Mouse (Mus musculus): ENCODE measurements around the gene Rnf123.

DNA sequence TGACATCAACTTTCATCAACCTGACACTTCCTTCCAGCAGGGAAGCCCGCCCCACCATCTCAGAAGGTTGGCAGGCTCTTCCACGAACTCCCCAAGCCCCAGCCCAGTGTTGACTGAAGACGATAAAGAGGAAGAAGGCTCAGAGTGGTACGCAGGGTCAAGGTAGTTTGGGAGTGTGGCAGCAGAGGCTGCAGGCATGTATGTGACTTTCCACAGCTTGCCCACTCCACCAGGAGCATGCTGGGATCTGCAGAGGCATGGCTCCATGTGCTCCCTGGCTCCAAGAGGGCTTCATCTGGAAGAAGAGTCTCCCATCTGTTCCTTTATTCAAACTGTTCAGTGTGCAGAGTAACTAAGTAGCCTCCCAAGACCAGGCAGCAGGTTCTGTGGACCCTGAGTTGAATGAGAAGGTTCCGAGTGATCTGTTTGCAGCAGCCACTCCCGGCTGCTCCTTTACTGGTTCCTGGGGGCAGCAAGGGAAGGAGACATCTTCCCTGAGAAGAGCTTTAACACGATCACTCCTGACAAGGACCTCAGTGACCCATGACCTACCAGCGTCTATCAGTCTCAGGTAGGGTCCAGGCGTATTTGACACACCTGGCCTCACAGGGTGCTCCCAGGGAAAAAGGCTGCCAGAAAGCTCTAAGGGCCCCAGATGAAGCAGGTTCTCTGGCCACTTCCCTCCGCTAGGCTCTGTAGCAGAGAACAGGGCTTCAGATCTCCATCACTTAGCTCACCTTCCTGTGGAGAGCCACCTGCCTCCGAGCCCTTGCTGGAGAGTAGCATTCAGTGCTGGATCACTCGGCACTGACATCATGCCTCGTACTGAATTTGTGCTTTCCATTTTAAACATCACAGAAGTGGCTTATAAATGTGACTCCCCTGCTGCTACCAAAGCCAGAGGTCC is 46.1 kb upstream of the Rnf123 start:
- no peak for TF ChIP-seq CTCF (IDR thresholded peaks at IDR 0.05; ENCODE audit: low read depth)
- TF ChIP-seq EP300 (IDR thresholded peaks at IDR 0.05; ENCODE audit: low read depth): no peak

Measured in liver, postnatal 0 days (tissue).